Mouse (Mus musculus): ENCODE results near the gene Olfr872.

- TF ChIP-seq POLR2A (IDR thresholded peaks at IDR 0.05; ENCODE audit: borderline replicate concordance, extremely low read depth, low read depth, low read length) (no peak), CTCF (IDR thresholded peaks at IDR 0.05; ENCODE audit: insufficient read depth, low read length) (no peak)
These were observed 34.8 kb upstream of the Olfr872 start for GRCm38 (mm10) chr9:20202131-20202530.
